Mouse (Mus musculus): ENCODE data around the gene Col11a2.

The Col11a2 gene

GRCm38 (mm10) chr17:34047404-34048050, 8.3 kb downstream of the Col11a2 start:
- in situ Hi-C loops (cut with MboI, MseI) = no loop called here

GRCm38 (mm10) chr17:34057224-34057623, 18.0 kb downstream of the Col11a2 start:
- in situ Hi-C loops (cut with MboI, MseI) = loop anchor here (10.0 to 25.0 kb wide), 2 partner anchors 780 to 1468 kb away; partner anchors contain the start of genes Dxo (in 1 of the 2) and Stk19 (in 1 of the 2)

- in situ Hi-C loops (cut with MboI, MseI) = loop anchor here in 1 of 2 experiments (25.0 kb wide), 1 partner anchor 768 kb away; the partner anchor contains the start of genes Dxo and Stk19
Measured at GRCm38 (mm10) chr17:34068864-34069263, 29.6 kb downstream of the Col11a2 start.

GRCm38 (mm10) chr17:34072091-34072490, 32.9 kb downstream of the Col11a2 start:
- in situ Hi-C loops (cut with MboI, MseI) = loop anchor here (5.0 to 25.0 kb wide), 2 partner anchors 95 to 765 kb away; partner anchors contain the start of genes Dxo (in 1 of the 2) and Stk19 (in 1 of the 2)

- in situ Hi-C loops (cut with MboI, MseI) = no loop called here
Measured at GRCm38 (mm10) chr17:34075271-34075670, 36.0 kb downstream of the Col11a2 start.

- in situ Hi-C loops (cut with MboI, MseI) = no loop called here
Measured at GRCm38 (mm10) chr17:34077549-34077948, 38.3 kb downstream of the Col11a2 start.

GRCm38 (mm10) chr17:34078148-34078547, 38.9 kb downstream of the Col11a2 start:
- in situ Hi-C loops (cut with MboI, MseI) = no loop called here

GRCm38 (mm10) chr17:34079002-34079401, 39.8 kb downstream of the Col11a2 start:
- in situ Hi-C loops (cut with MboI, MseI) = no loop called here

- in situ Hi-C loops (cut with MboI, MseI) = loop anchor here in 1 of 2 experiments (5.0 kb wide), 1 partner anchor 88 kb away; no protein-coding TSS in a partner anchor
Measured at GRCm38 (mm10) chr17:34079621-34080020, 40.4 kb downstream of the Col11a2 start.

- in situ Hi-C loops (cut with MboI, MseI) = loop anchor here in 1 of 2 experiments (5.0 kb wide), 1 partner anchor 84 kb away; no protein-coding TSS in a partner anchor
Measured at GRCm38 (mm10) chr17:34083104-34083503, 43.9 kb downstream of the Col11a2 start.

- in situ Hi-C loops (cut with MboI, MseI) = no loop called here
Measured at GRCm38 (mm10) chr17:34087386-34087785, 48.1 kb downstream of the Col11a2 start.

GRCm38 (mm10) chr17:34088124-34088523, 48.9 kb downstream of the Col11a2 start:
- in situ Hi-C loops (cut with MboI, MseI) = no loop called here

- in situ Hi-C loops (cut with MboI, MseI) = no loop called here
Measured at GRCm38 (mm10) chr17:34090923-34091322, 51.7 kb downstream of the Col11a2 start.

GRCm38 (mm10) chr17:34092197-34092875, 53.1 kb downstream of the Col11a2 start, which contains the start of gene H2-Oa:
TSS of gene H2-Oa (plus strand) at chr17:34092340.
- in situ Hi-C loops (cut with MboI, MseI) = no loop called here

- in situ Hi-C loops (cut with MboI, MseI) = no loop called here
Measured at GRCm38 (mm10) chr17:34093199-34093874, 54.1 kb downstream of the Col11a2 start.

GRCm38 (mm10) chr17:34094283-34095035, 55.2 kb downstream of the Col11a2 start:
- in situ Hi-C loops (cut with MboI, MseI) = no loop called here

- in situ Hi-C loops (cut with MboI, MseI) = no loop called here
Measured at GRCm38 (mm10) chr17:34096497-34097010, 57.3 kb downstream of the Col11a2 start.

GRCm38 (mm10) chr17:34097272-34097671, 58.0 kb downstream of the Col11a2 start:
- in situ Hi-C loops (cut with MboI, MseI) = no loop called here

GRCm38 (mm10) chr17:34098709-34099479, 59.7 kb downstream of the Col11a2 start:
- in situ Hi-C loops (cut with MboI, MseI) = no loop called here

- in situ Hi-C loops (cut with MboI, MseI) = no loop called here
Measured at GRCm38 (mm10) chr17:34099531-34099930, 60.3 kb downstream of the Col11a2 start.
